Mouse (Mus musculus): ENCODE results near the gene Ikzf3. TPM values are rescaled to one million over a fixed set of nuclear protein-coding genes. Genes with fewer than 3 reads are reported as not detected.

The Ikzf3 gene
- polyA plus RNA-seq, 1 experiment = 41.7 TPM

DNA sequence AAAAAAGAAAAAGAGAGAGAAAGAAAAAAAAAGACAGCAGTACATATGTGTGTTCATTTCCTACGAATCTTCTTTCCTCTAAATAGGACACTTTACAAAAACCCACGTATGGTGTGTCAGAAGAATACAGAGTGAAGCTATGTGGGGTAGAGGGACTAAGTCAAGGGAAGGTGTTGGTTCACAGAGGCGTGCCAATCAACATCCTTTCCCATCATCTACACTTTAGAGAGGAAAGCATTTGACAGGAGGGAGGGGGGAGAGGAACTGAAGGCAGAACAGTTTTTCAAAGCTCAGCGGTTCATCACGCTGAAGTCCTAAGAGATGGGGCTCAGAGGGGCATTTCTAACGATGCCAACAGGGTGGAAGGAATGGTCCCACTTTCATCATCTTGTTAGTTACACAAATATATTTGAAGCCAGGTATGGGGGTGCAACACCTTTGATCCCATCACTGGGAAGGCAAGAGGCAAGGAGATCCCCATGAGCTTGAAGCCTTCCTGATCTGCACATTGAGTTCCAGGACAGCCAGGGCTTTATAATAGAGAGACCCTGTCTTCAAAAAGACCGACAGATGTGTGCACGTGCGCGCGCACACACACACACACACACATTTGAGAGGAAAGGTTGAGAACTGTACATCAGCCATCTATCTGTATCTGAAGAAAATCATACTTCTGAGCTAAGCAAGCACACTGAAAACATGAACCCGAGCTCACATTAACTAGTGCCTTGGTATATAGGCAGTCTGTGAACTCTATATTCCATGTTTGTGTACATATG is 887 bp upstream of the Ikzf3 start:
- Histone ChIP-seq H3K4me1 (ENCODE audit: control insufficient read depth, insufficient read depth, low read length) (peaks cover 2% of the 10 kb centered on the region; the same call in 1 of the 2 replicates), H3K4me3 (replicated peaks; ENCODE audit: control insufficient read depth, low read depth, low read length) (peak overlapping the region; percentile 22), H3K27ac (ENCODE audit: control insufficient read depth, insufficient read depth, low read depth, low read length, poor library complexity) (peak overlapping the region; percentile 81)
- no peak for TF ChIP-seq CTCF (IDR thresholded peaks at IDR 0.05; ENCODE audit: control insufficient read depth, insufficient read depth, low read length)
- 36% methylated on average over 12 of the region's 12 CpGs for WGBS

- H3K4me3 ChIP-seq (replicated peaks; ENCODE audit: control insufficient read depth, low read depth, low read length) = peak overlapping the region; percentile 60
- 3% methylated on average over 16 of the region's 16 CpGs for WGBS
- peak overlapping the region; percentile 97 for H3K27ac ChIP-seq (ENCODE audit: control insufficient read depth, insufficient read depth, low read depth, low read length, poor library complexity)
- H3K4me1 ChIP-seq (ENCODE audit: control insufficient read depth, insufficient read depth, low read length) = peaks cover 2% of the 10 kb centered on the region; the same call in 1 of the 2 replicates
- no peak for TF ChIP-seq POLR2A (IDR thresholded peaks at IDR 0.05; ENCODE audit: borderline replicate concordance, control insufficient read depth, low read depth, low read length)
- no peak for TF ChIP-seq CTCF (IDR thresholded peaks at IDR 0.05; ENCODE audit: control insufficient read depth, insufficient read depth, low read length)
Measured at GRCm38 (mm10) chr11:98544890-98545677, 747 bp downstream of the Ikzf3 start.

GRCm38 (mm10) chr11:98543414-98543813 is 2.4 kb downstream of the Ikzf3 start:
- 89% methylated on average over 1 of the region's 1 CpGs for WGBS
- Histone ChIP-seq H3K4me1 (ENCODE audit: control insufficient read depth, insufficient read depth, low read length) (no peaks in the 10 kb centered on the region; the same call in 1 of the 2 replicates), H3K4me3 (replicated peaks; ENCODE audit: control insufficient read depth, low read depth, low read length) (no peak overlapping the region), H3K27ac (ENCODE audit: control insufficient read depth, insufficient read depth, low read depth, low read length, poor library complexity) (no peak overlapping the region)
- TF ChIP-seq CTCF (IDR thresholded peaks at IDR 0.05; ENCODE audit: control insufficient read depth, insufficient read depth, low read length) (no peak), POLR2A (IDR thresholded peaks at IDR 0.05; ENCODE audit: borderline replicate concordance, control insufficient read depth, low read depth, low read length) (no peak)

GRCm38 (mm10) chr11:98542553-98542952 is 3.3 kb downstream of the Ikzf3 start:
- Histone ChIP-seq H3K27ac (ENCODE audit: control insufficient read depth, insufficient read depth, low read depth, low read length, poor library complexity) (no peak overlapping the region), H3K4me1 (ENCODE audit: control insufficient read depth, insufficient read depth, low read length) (no peaks in the 10 kb centered on the region; the same call in 1 of the 2 replicates), H3K4me3 (replicated peaks; ENCODE audit: control insufficient read depth, low read depth, low read length) (peak overlapping the region; percentile 46)
- WGBS = 59% methylated on average over 8 of the region's 8 CpGs
- no peak for TF ChIP-seq CTCF (IDR thresholded peaks at IDR 0.05; ENCODE audit: control insufficient read depth, insufficient read depth, low read length)
- no peak for TF ChIP-seq POLR2A (IDR thresholded peaks at IDR 0.05; ENCODE audit: borderline replicate concordance, control insufficient read depth, low read depth, low read length)

DNA sequence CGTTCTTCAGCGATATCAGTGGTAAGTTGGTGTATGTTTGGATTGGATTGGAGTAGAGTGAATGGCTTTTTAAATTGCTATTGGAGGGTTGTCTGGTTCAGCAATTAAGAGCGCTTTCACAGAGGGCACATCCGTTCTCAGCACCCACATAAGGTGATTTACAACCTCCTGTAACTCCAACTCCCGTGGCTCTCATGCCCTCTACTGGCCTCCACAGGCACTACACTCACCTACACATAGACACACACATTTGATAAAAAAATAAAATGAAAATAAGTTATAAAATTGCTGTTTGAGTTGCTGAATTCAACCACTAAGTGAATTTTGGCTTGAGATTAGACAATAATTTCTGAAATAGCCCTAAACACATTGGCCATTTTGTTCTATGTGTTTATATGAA is 5.5 kb downstream of the Ikzf3 start:
- H3K4me1 ChIP-seq (ENCODE audit: control insufficient read depth, insufficient read depth, low read length) = no peaks in the 10 kb centered on the region; the same call in 1 of the 2 replicates
- H3K27ac ChIP-seq (ENCODE audit: control insufficient read depth, insufficient read depth, low read depth, low read length, poor library complexity) = no peak overlapping the region
- H3K4me3 ChIP-seq (replicated peaks; ENCODE audit: control insufficient read depth, low read depth, low read length) = no peak overlapping the region
- peak; percentile 42; the same call in 1 of the 2 replicates for TF ChIP-seq CTCF (IDR thresholded peaks at IDR 0.05; ENCODE audit: control insufficient read depth, insufficient read depth, low read length)
- no peak for TF ChIP-seq POLR2A (IDR thresholded peaks at IDR 0.05; ENCODE audit: borderline replicate concordance, control insufficient read depth, low read depth, low read length)
- 73% methylated on average over 5 of the region's 5 CpGs for WGBS

- TF ChIP-seq CTCF (IDR thresholded peaks at IDR 0.05; ENCODE audit: control insufficient read depth, insufficient read depth, low read length) (no peak), POLR2A (IDR thresholded peaks at IDR 0.05; ENCODE audit: borderline replicate concordance, control insufficient read depth, low read depth, low read length) (no peak)
- H3K4me1 ChIP-seq (ENCODE audit: control insufficient read depth, insufficient read depth, low read length) = no peaks in the 10 kb centered on the region; the same call in 1 of the 2 replicates
- no peak overlapping the region for H3K4me3 ChIP-seq (replicated peaks; ENCODE audit: control insufficient read depth, low read depth, low read length)
- H3K27ac ChIP-seq (ENCODE audit: control insufficient read depth, insufficient read depth, low read depth, low read length, poor library complexity) = no peak overlapping the region
Measured at GRCm38 (mm10) chr11:98537480-98538034, 8.3 kb downstream of the Ikzf3 start.

- H3K4me1 ChIP-seq (ENCODE audit: control insufficient read depth, insufficient read depth, low read length) = no peaks in the 10 kb centered on the region; the same call in 1 of the 2 replicates
- TF ChIP-seq CTCF (IDR thresholded peaks at IDR 0.05; ENCODE audit: control insufficient read depth, insufficient read depth, low read length) = no peak
- TF ChIP-seq POLR2A (IDR thresholded peaks at IDR 0.05; ENCODE audit: borderline replicate concordance, control insufficient read depth, low read depth, low read length) = no peak
- no peak overlapping the region for H3K27ac ChIP-seq (ENCODE audit: control insufficient read depth, insufficient read depth, low read depth, low read length, poor library complexity)
- 68% methylated on average over 10 of the region's 10 CpGs for WGBS
- no peak overlapping the region for H3K4me3 ChIP-seq (replicated peaks; ENCODE audit: control insufficient read depth, low read depth, low read length)
Measured at GRCm38 (mm10) chr11:98526824-98527461, 18.9 kb downstream of the Ikzf3 start.

Data from bone marrow, adult 2 months (tissue).